11 mouse cellular contexts compared by ENCODE assay signal in genomic region chr9:62541606-62542005, GRCm38 (mm10). TPM values are rescaled to one million over a fixed set of nuclear protein-coding genes. Genes with fewer than 3 reads are reported as not detected.
A peak's percentile ranks its signal among the peaks of the same experiment; 100 is the strongest.
DNase-seq lines count a peak whose midpoint lies in the region; ATAC-seq lines count a peak whose summit lies in the region.
"Had no signal": no experiment of that assay in that cellular context is flagged by ENCODE, and none has a peak within 500 bp of the region (broad histone marks: within the 10 kb centered on the region; RNA-seq: fewer than 3 reads in every experiment).

No protein-coding gene starts in this region.

- H3K4me2 ChIP-seq in forebrain, embryonic 13.5 days = no peak overlapping the region
- H3K4me2 ChIP-seq in hindbrain, embryonic 16.5 days (ENCODE audit: low read length) = no peak overlapping the region
- no peak overlapping the region for H3K4me2 ChIP-seq in neural tube, embryonic 14.5 days (ENCODE audit: low read depth, low read length)
- H3K4me2 ChIP-seq: heart, embryonic 13.5 days had no signal

- ATAC-seq in megakaryocyte, adult 5-6 weeks (ENCODE audit: poor library complexity, severe bottlenecking) = no peak
- no peak for ATAC-seq in forebrain, embryonic 13.5 days
- no peak for ATAC-seq in hindbrain, embryonic 16.5 days
- no peak for ATAC-seq in neural tube, embryonic 14.5 days (ENCODE audit: low read depth)
- ATAC-seq: Patski had no signal

- H3K27me3 ChIP-seq in megakaryocyte, embryonic 14.5 days (replicated peaks) = peaks cover 88% of the 10 kb centered on the region
- no peaks in the 10 kb centered on the region for H3K27me3 ChIP-seq in forebrain, embryonic 13.5 days
- H3K27me3 ChIP-seq in hindbrain, embryonic 16.5 days (replicated peaks; ENCODE audit: control insufficient read depth, insufficient read depth, low read length) = no peaks in the 10 kb centered on the region
- no peaks in the 10 kb centered on the region for H3K27me3 ChIP-seq in neural tube, embryonic 14.5 days (ENCODE audit: control insufficient read depth, insufficient read depth, low read length)

- peak overlapping the region; percentile 10 for H3K4me3 ChIP-seq in megakaryocyte, embryonic 14.5 days (replicated peaks)
- no peak overlapping the region for H3K4me3 ChIP-seq in forebrain, embryonic 13.5 days
- no peak overlapping the region for H3K4me3 ChIP-seq in hindbrain, embryonic 16.5 days (ENCODE audit: low read length)
- no peak overlapping the region for H3K4me3 ChIP-seq in neural tube, embryonic 14.5 days (ENCODE audit: low read depth, low read length)
- H3K4me3 ChIP-seq: heart, embryonic 13.5 days had no signal

- no peaks in the 10 kb centered on the region for H3K9me3 ChIP-seq in megakaryocyte, embryonic 14.5 days
- H3K9me3 ChIP-seq in forebrain, embryonic 13.5 days (replicated peaks) = no peaks in the 10 kb centered on the region
- no peaks in the 10 kb centered on the region for H3K9me3 ChIP-seq in hindbrain, embryonic 16.5 days (ENCODE audit: control insufficient read depth, low read length)
- no peaks in the 10 kb centered on the region for H3K9me3 ChIP-seq in neural tube, embryonic 14.5 days (ENCODE audit: control insufficient read depth, low read length)
- H3K9me3 ChIP-seq: heart, embryonic 13.5 days had no signal

- no peaks in the 10 kb centered on the region for H3K36me3 ChIP-seq in megakaryocyte, embryonic 14.5 days (replicated peaks; ENCODE audit: low read length)
- H3K36me3 ChIP-seq in forebrain, embryonic 13.5 days (ENCODE audit: poor library complexity, severe bottlenecking) = no peaks in the 10 kb centered on the region
- H3K36me3 ChIP-seq in hindbrain, embryonic 16.5 days (ENCODE audit: control insufficient read depth, insufficient read depth, low read length) = no peaks in the 10 kb centered on the region
- H3K36me3 ChIP-seq in neural tube, embryonic 14.5 days (ENCODE audit: control insufficient read depth, insufficient read depth, low read length) = no peaks in the 10 kb centered on the region
- H3K36me3 ChIP-seq: heart, embryonic 13.5 days had no signal

- WGBS in forebrain, embryonic 13.5 days = 56% methylated on average over 10 of the region's 10 CpGs
- WGBS in hindbrain, embryonic 16.5 days = 55% methylated on average over 10 of the region's 10 CpGs
- WGBS in neural tube, embryonic 14.5 days = 56% methylated on average over 10 of the region's 10 CpGs

- no peak for DNase-seq in adrenal gland, postnatal 10 days
- DNase-seq in cerebellum, postnatal 36 days = no peak
- no peak for DNase-seq in kidney, postnatal 4 days

- H3K9ac ChIP-seq in forebrain, embryonic 13.5 days = peak overlapping the region; percentile 45
- H3K9ac ChIP-seq in hindbrain, embryonic 16.5 days (ENCODE audit: low read depth, low read length) = peak overlapping the region; percentile 41; the same call in 1 of the 2 replicates
- H3K9ac ChIP-seq in neural tube, embryonic 14.5 days (replicated peaks; ENCODE audit: low read depth, low read length) = no peak overlapping the region
- H3K9ac ChIP-seq: heart, embryonic 13.5 days had no signal

- H3K4me1 ChIP-seq in megakaryocyte, embryonic 14.5 days = peaks cover 4% of the 10 kb centered on the region
- H3K4me1 ChIP-seq in forebrain, embryonic 13.5 days = peaks cover 81% of the 10 kb centered on the region
- H3K4me1 ChIP-seq in hindbrain, embryonic 16.5 days (ENCODE audit: control insufficient read depth, insufficient read depth, low read depth, low read length) = peaks cover 46% of the 10 kb centered on the region
- peaks cover 23% of the 10 kb centered on the region; the same call in 1 of the 2 replicates for H3K4me1 ChIP-seq in neural tube, embryonic 14.5 days (ENCODE audit: control insufficient read depth, insufficient read depth, low read length)

- H3K27ac ChIP-seq in forebrain, embryonic 13.5 days = peak overlapping the region; percentile 95
- peak overlapping the region; percentile 87 for H3K27ac ChIP-seq in hindbrain, embryonic 16.5 days (ENCODE audit: low read depth, low read length)
- H3K27ac ChIP-seq in neural tube, embryonic 14.5 days (ENCODE audit: low read depth, low read length) = peak overlapping the region; percentile 44; the same call in 1 of the 2 replicates
- H3K27ac ChIP-seq: heart, embryonic 13.5 days; kidney, postnatal 0 days had no signal

RNA-seq across cellular contexts. Expression of gene Coro2b, which starts 4.8 kb away (rescaled TPM):
- polyA plus RNA-seq in megakaryocyte, embryonic 14.5 days (2012; ENCODE audit: insufficient read depth, low replicate concordance) = 0.13 TPM in 1 of 2 replicates, not detected in the other
- 0.11 and 0.18 TPM in 2 replicates for total RNA-seq in megakaryocyte, adult 5-6 weeks (2015)
- total RNA-seq in megakaryocyte, adult 5-6 weeks (2017) = 0.22 TPM in 1 of 2 replicates, not detected in the other
- 35.5 and 37.0 TPM in 2 replicates for polyA plus RNA-seq in forebrain, embryonic 13.5 days (2015; fragmentation: Nextera tagmentation; extraction: Ambion mirVana)
- 37.5 and 46.2 TPM in 2 replicates for polyA plus RNA-seq in hindbrain, embryonic 16.5 days (2015; fragmentation: Nextera tagmentation; extraction: Ambion mirVana)
- 32.5 and 34.5 TPM in 2 replicates for polyA plus RNA-seq in neural tube, embryonic 14.5 days (2014; fragmentation: Nextera tagmentation; extraction: Ambion mirVana)
- 10 to 100 TPM; 18.1 to 22.3 TPM for total RNA-seq in adrenal gland, postnatal 10 days (2021)

Comparison
In these comparisons a context has a peak if more than half of its experiments do, and no peak if none do; other contexts are left out.
1. H3K27ac ChIP-seq: peak in every context shown above with its lines; median percentile 95 in forebrain, embryonic 13.5 days; 87 in hindbrain, embryonic 16.5 days; 44 in neural tube, embryonic 14.5 days.
2. RNA of gene Coro2b, which starts 4.8 kb away (polyA plus RNA-seq): 37.5 to 46.2 TPM in hindbrain, embryonic 16.5 days, 35.5 to 37.0 TPM in forebrain, embryonic 13.5 days and 32.5 to 34.5 TPM in neural tube, embryonic 14.5 days; 0.13 TPM in megakaryocyte, embryonic 14.5 days; every median in the first group is over 10 times any median in the second.